ENCODE assay signal across 26 mouse cellular contexts in genomic region chr5:137914508-137914907, GRCm38 (mm10). TPM values are rescaled to one million over a fixed set of nuclear protein-coding genes. Genes with fewer than 3 reads are reported as not detected.
A peak's percentile ranks its signal among the peaks of the same experiment; 100 is the strongest.
DNase-seq lines count a peak whose midpoint lies in the region; ATAC-seq and TF ChIP-seq lines count a peak whose summit lies in the region.
"Had no signal": no experiment of that assay in that cellular context is flagged by ENCODE, and none has a peak within 500 bp of the region (broad histone marks: within the 10 kb centered on the region; RNA-seq: fewer than 3 reads in every experiment).

No protein-coding gene starts in this region.

- TF ChIP-seq EP300 in MEL (IDR thresholded peaks at IDR 0.05; ENCODE audit: low read depth in 1 of 2, low read length in 2 of 2): no peak

- no peak overlapping the region for H3K4me2 ChIP-seq in intestine, postnatal 0 days (replicated peaks; ENCODE audit: low read depth)
- H3K4me2 ChIP-seq in intestine, embryonic 16.5 days (ENCODE audit: low read depth, low read length): no peak overlapping the region
- H3K4me2 ChIP-seq in midbrain, postnatal 0 days (ENCODE audit: low read depth, low read length, poor library complexity, severe bottlenecking): no peak overlapping the region
- no peak overlapping the region for H3K4me2 ChIP-seq in midbrain, embryonic 13.5 days (replicated peaks)
- H3K4me2 ChIP-seq: embryonic facial prominence, embryonic 15.5 days; heart, embryonic 15.5 days; neural tube, embryonic 13.5 days; stomach, embryonic 15.5 days had no signal

- no peaks in the 10 kb centered on the region for H3K9me3 ChIP-seq in intestine, postnatal 0 days (ENCODE audit: control insufficient read depth)
- no peaks in the 10 kb centered on the region for H3K9me3 ChIP-seq in intestine, embryonic 16.5 days (ENCODE audit: control insufficient read depth, low read length)
- H3K9me3 ChIP-seq in midbrain, postnatal 0 days (ENCODE audit: low read length): no peaks in the 10 kb centered on the region
- no peaks in the 10 kb centered on the region for H3K9me3 ChIP-seq in midbrain, embryonic 13.5 days
- no peaks in the 10 kb centered on the region for H3K9me3 ChIP-seq in MEL (replicated peaks; ENCODE audit: insufficient read depth, low read length)
- H3K9me3 ChIP-seq: embryonic facial prominence, embryonic 15.5 days; heart, embryonic 15.5 days; midbrain, embryonic 10.5 days; neural tube, embryonic 13.5 days; stomach, embryonic 15.5 days had no signal

- H3K9ac ChIP-seq in intestine, postnatal 0 days (ENCODE audit: low read depth, low read length): no peak overlapping the region
- no peak overlapping the region for H3K9ac ChIP-seq in intestine, embryonic 16.5 days (ENCODE audit: low read depth, low read length)
- H3K9ac ChIP-seq in midbrain, postnatal 0 days (replicated peaks; ENCODE audit: low read length, poor library complexity, severe bottlenecking): no peak overlapping the region
- H3K9ac ChIP-seq in midbrain, embryonic 13.5 days (replicated peaks): no peak overlapping the region
- no peak overlapping the region for H3K9ac ChIP-seq in MEL (ENCODE audit: control insufficient read depth, low read depth, low read length, poor library complexity, severe bottlenecking)
- H3K9ac ChIP-seq: embryonic facial prominence, embryonic 15.5 days; heart, embryonic 15.5 days; neural tube, embryonic 13.5 days; stomach, embryonic 15.5 days had no signal

- no peak overlapping the region for H3K4me3 ChIP-seq in intestine, postnatal 0 days (ENCODE audit: low read depth, low read length)
- H3K4me3 ChIP-seq in intestine, embryonic 16.5 days (ENCODE audit: low read length): no peak overlapping the region
- H3K4me3 ChIP-seq in midbrain, postnatal 0 days (ENCODE audit: low read depth, low read length): no peak overlapping the region
- H3K4me3 ChIP-seq in midbrain, embryonic 13.5 days (replicated peaks): no peak overlapping the region
- no peak overlapping the region for H3K4me3 ChIP-seq in MEL (ENCODE audit: control insufficient read depth in 1 of 2, insufficient read depth in 1 of 2, low read depth in 2 of 2, low read length in 2 of 2)
- H3K4me3 ChIP-seq: embryonic facial prominence, embryonic 15.5 days; heart, embryonic 15.5 days; midbrain, embryonic 10.5 days; neural tube, embryonic 13.5 days; stomach, embryonic 15.5 days had no signal

- peaks cover 12% of the 10 kb centered on the region; the same call in 1 of the 2 replicates for H3K36me3 ChIP-seq in intestine, postnatal 0 days (ENCODE audit: control insufficient read depth, insufficient read depth)
- no peaks in the 10 kb centered on the region for H3K36me3 ChIP-seq in intestine, embryonic 16.5 days (ENCODE audit: control insufficient read depth, insufficient read depth, low read length)
- H3K36me3 ChIP-seq in midbrain, postnatal 0 days (ENCODE audit: insufficient read depth, low read length): no peaks in the 10 kb centered on the region
- no peaks in the 10 kb centered on the region for H3K36me3 ChIP-seq in midbrain, embryonic 13.5 days
- no peaks in the 10 kb centered on the region for H3K36me3 ChIP-seq in MEL (ENCODE audit: control insufficient read depth in 1 of 2, insufficient read depth in 2 of 2, low read length in 2 of 2)
- no peaks in the 10 kb centered on the region for H3K36me3 ChIP-seq in splenic B cell, adult 2 months (ENCODE audit: control insufficient read depth, insufficient read depth, low read length, poor library complexity, severe bottlenecking)
- H3K36me3 ChIP-seq: embryonic facial prominence, embryonic 15.5 days; heart, embryonic 15.5 days; midbrain, embryonic 10.5 days; neural tube, embryonic 13.5 days; stomach, embryonic 15.5 days had no signal

- no peaks in the 10 kb centered on the region for H3K4me1 ChIP-seq in intestine, postnatal 0 days (replicated peaks; ENCODE audit: control insufficient read depth, insufficient read depth, low read length)
- H3K4me1 ChIP-seq in intestine, embryonic 16.5 days (ENCODE audit: control insufficient read depth, insufficient read depth, low read length): no peaks in the 10 kb centered on the region; the same call in 1 of the 2 replicates
- no peaks in the 10 kb centered on the region for H3K4me1 ChIP-seq in midbrain, postnatal 0 days (ENCODE audit: insufficient read depth, low read length)
- H3K4me1 ChIP-seq in midbrain, embryonic 13.5 days (replicated peaks): no peaks in the 10 kb centered on the region
- H3K4me1 ChIP-seq in MEL (ENCODE audit: control insufficient read depth in 1 of 2, insufficient read depth in 2 of 2, low read length in 2 of 2): no peaks in the 10 kb centered on the region
- H3K4me1 ChIP-seq: embryonic facial prominence, embryonic 15.5 days; heart, embryonic 15.5 days; midbrain, embryonic 10.5 days; neural tube, embryonic 13.5 days; stomach, embryonic 15.5 days had no signal

- TF ChIP-seq RAD21 in MEL (IDR thresholded peaks at IDR 0.05; ENCODE audit: low read depth, low read length): peak; percentile 66

- no peak overlapping the region for H3K27ac ChIP-seq in intestine, postnatal 0 days (ENCODE audit: low read depth, low read length)
- no peak overlapping the region for H3K27ac ChIP-seq in intestine, embryonic 16.5 days (ENCODE audit: low read length)
- no peak overlapping the region for H3K27ac ChIP-seq in midbrain, postnatal 0 days (ENCODE audit: low read depth, low read length)
- H3K27ac ChIP-seq in midbrain, embryonic 13.5 days: no peak overlapping the region
- H3K27ac ChIP-seq in MEL (ENCODE audit: control insufficient read depth, low read depth, low read length): no peak overlapping the region
- H3K27ac ChIP-seq: embryonic facial prominence, embryonic 15.5 days; heart, embryonic 15.5 days; macrophage; midbrain, embryonic 10.5 days; neural tube, embryonic 13.5 days; stomach, embryonic 15.5 days had no signal

- H3K79me2 ChIP-seq in MEL (ENCODE audit: control insufficient read depth, insufficient read depth, low read length, poor library complexity): no peaks in the 10 kb centered on the region

- TF ChIP-seq POLR2A in MEL (IDR thresholded peaks at IDR 0.05; ENCODE audit: control insufficient read depth in 1 of 2, insufficient read depth in 1 of 2, low read depth in 1 of 2, low read length in 2 of 2, poor library complexity in 1 of 2): no peak

- no peaks in the 10 kb centered on the region for H3K27me3 ChIP-seq in intestine, postnatal 0 days (replicated peaks; ENCODE audit: control insufficient read depth, insufficient read depth, low read length)
- H3K27me3 ChIP-seq in intestine, embryonic 16.5 days (replicated peaks; ENCODE audit: control insufficient read depth, insufficient read depth, low read length): no peaks in the 10 kb centered on the region
- no peaks in the 10 kb centered on the region for H3K27me3 ChIP-seq in midbrain, postnatal 0 days (ENCODE audit: insufficient read depth, low read length)
- H3K27me3 ChIP-seq in midbrain, embryonic 13.5 days: no peaks in the 10 kb centered on the region
- peaks cover 2 to 7% of the 10 kb centered on the region in 2 experiments; a peak in 3 of 4 replicates for H3K27me3 ChIP-seq in MEL (ENCODE audit: control insufficient read depth in 1 of 2, insufficient read depth in 2 of 2, low read length in 2 of 2)
- no peaks in the 10 kb centered on the region for H3K27me3 ChIP-seq in splenic B cell, adult 2 months (ENCODE audit: control insufficient read depth, insufficient read depth, low read length, poor library complexity, severe bottlenecking)
- H3K27me3 ChIP-seq: embryonic facial prominence, embryonic 15.5 days; heart, embryonic 15.5 days; neural tube, embryonic 13.5 days; stomach, embryonic 15.5 days had no signal

- DNase-seq in midbrain, postnatal 0 days (ENCODE audit: low spot score): peak; percentile 0
- DNase-seq in MEL (ENCODE audit: low read depth, low spot score): peak; percentile 49
- peak; percentile 8 for DNase-seq in splenic B cell, adult 2 months (ENCODE audit: low read depth, low spot score)
- no peak for DNase-seq in right cerebral cortex, postnatal 25 days
- no peak for DNase-seq in adrenal gland, postnatal 4 days (ENCODE audit: low spot score in 2 of 2)
- DNase-seq: adrenal gland, postnatal 14 days; gastrocnemius, postnatal 10 days; heart, adult 18-20 months; layer of hippocampus, postnatal 36 days; liver; lung, adult 2 months; right cerebral cortex, postnatal 14 days; thymus, adult 2 months had no signal

- peak; percentile 47 for TF ChIP-seq CTCF in intestine, postnatal 0 days (IDR thresholded peaks at IDR 0.05; ENCODE audit: low read depth)
- peak; percentile 47 for TF ChIP-seq CTCF in midbrain, postnatal 0 days (IDR thresholded peaks at IDR 0.05)
- TF ChIP-seq CTCF in MEL (IDR thresholded peaks at IDR 0.05 in 2 of 3, conservative IDR thresholded peaks at IDR 0.05 in 1 of 3; ENCODE audit: control insufficient read depth in 1 of 3, insufficient read depth in 1 of 3, low read depth in 2 of 3, low read length in 3 of 3, poor library complexity in 1 of 3, severe bottlenecking in 1 of 3): peak in 1 of 3 experiments; percentile 63; a peak in 2 of 6 replicates

- ATAC-seq in intestine, postnatal 0 days: no peak
- ATAC-seq in intestine, embryonic 16.5 days: no peak
- no peak for ATAC-seq in midbrain, postnatal 0 days (ENCODE audit: low FRiP score)
- ATAC-seq in midbrain, embryonic 13.5 days: no peak
- ATAC-seq: inflammation-experienced regulatory T-cells, adult 6 months had no signal

RNA-seq across cellular contexts. Expression of gene Cyp3a13, which starts 6.9 kb away (rescaled TPM):
- polyA plus RNA-seq in intestine, postnatal 0 days (2015; fragmentation: Nextera tagmentation; extraction: Ambion mirVana): 119 and 134 TPM in 2 replicates
- polyA plus RNA-seq in intestine, embryonic 16.5 days (2015; fragmentation: Nextera tagmentation; extraction: Ambion mirVana): 54.6 and 70.4 TPM in 2 replicates
- not detected in 2 replicates for total RNA-seq in midbrain, postnatal 0 days (2014; rRNA removed)
- not detected in 2 replicates for polyA plus RNA-seq in midbrain, postnatal 0 days (2015; fragmentation: Nextera tagmentation; extraction: Ambion mirVana)
- polyA plus RNA-seq in midbrain, embryonic 13.5 days (2015; fragmentation: Nextera tagmentation; extraction: Ambion mirVana): 0.06 TPM in 1 of 2 replicates, not detected in the other
- total RNA-seq in MEL (2012; rRNA removed): not detected in 2 replicates
- not detected for polyA plus RNA-seq in MEL (2012; ENCODE audit: insufficient read depth in 1 of 2, insufficient read length in 2 of 2, low read depth in 1 of 2, low replicate concordance in 2 of 2, missing spikeins in 1 of 2)
- 1 to 10 TPM in 1 of 2 experiments, under 1 TPM in 1; 0.17 to 3.0 TPM for total RNA-seq in adrenal gland, postnatal 4 days (2021)
- total RNA-seq: gastrocnemius, postnatal 10 days; hematopoietic stem cell, adult 5-6 weeks had no signal
- polyA plus RNA-seq: heart, embryonic 15.5 days; inflammation-experienced regulatory T-cells, adult 6 months; macrophage; midbrain, embryonic 10.5 days; neural tube, embryonic 13.5 days; spleen, adult 2 months had no signal

RNA-seq across cellular contexts. Expression of gene Pilrb2, which starts 42.9 kb away (rescaled TPM):
- 1.8 and 3.4 TPM in 2 replicates for polyA plus RNA-seq in intestine, postnatal 0 days (2015; fragmentation: Nextera tagmentation; extraction: Ambion mirVana)
- 1.3 and 1.8 TPM in 2 replicates for polyA plus RNA-seq in intestine, embryonic 16.5 days (2015; fragmentation: Nextera tagmentation; extraction: Ambion mirVana)
- total RNA-seq in midbrain, postnatal 0 days (2014; rRNA removed): not detected in 2 replicates
- polyA plus RNA-seq in midbrain, postnatal 0 days (2015; fragmentation: Nextera tagmentation; extraction: Ambion mirVana): 0.16 TPM in 1 of 2 replicates, not detected in the other
- not detected in 2 replicates for polyA plus RNA-seq in midbrain, embryonic 13.5 days (2015; fragmentation: Nextera tagmentation; extraction: Ambion mirVana)
- total RNA-seq in MEL (2012; rRNA removed): 32.1 and 71.7 TPM in 2 replicates
- 10 to 100 TPM in 1 of 2 experiments, not detected in 1; 25.9 TPM for polyA plus RNA-seq in MEL (2012; ENCODE audit: insufficient read depth in 1 of 2, insufficient read length in 2 of 2, low read depth in 1 of 2, low replicate concordance in 2 of 2, missing spikeins in 1 of 2)
- 1 to 10 TPM; 2.8 to 3.4 TPM for total RNA-seq in adrenal gland, postnatal 4 days (2021)
- total RNA-seq: layer of hippocampus, postnatal 36 days; left cerebral cortex, postnatal 14 days had no signal
- polyA plus RNA-seq: inflammation-experienced regulatory T-cells, adult 6 months; midbrain, embryonic 10.5 days had no signal

RNA-seq across cellular contexts. Expression of gene Gjc3, which starts 48.4 kb away (rescaled TPM):
- polyA plus RNA-seq in intestine, postnatal 0 days (2015; fragmentation: Nextera tagmentation; extraction: Ambion mirVana): 0.69 and 1.0 TPM in 2 replicates
- polyA plus RNA-seq in intestine, embryonic 16.5 days (2015; fragmentation: Nextera tagmentation; extraction: Ambion mirVana): 0.34 and 0.50 TPM in 2 replicates
- 2.6 and 3.8 TPM in 2 replicates for total RNA-seq in midbrain, postnatal 0 days (2014; rRNA removed)
- 1.3 and 1.5 TPM in 2 replicates for polyA plus RNA-seq in midbrain, postnatal 0 days (2015; fragmentation: Nextera tagmentation; extraction: Ambion mirVana)
- 0.08 and 0.23 TPM in 2 replicates for polyA plus RNA-seq in midbrain, embryonic 13.5 days (2015; fragmentation: Nextera tagmentation; extraction: Ambion mirVana)
- total RNA-seq in MEL (2012; rRNA removed): not detected in 2 replicates
- not detected for polyA plus RNA-seq in MEL (2012; ENCODE audit: insufficient read depth in 1 of 2, insufficient read length in 2 of 2, low read depth in 1 of 2, low replicate concordance in 2 of 2, missing spikeins in 1 of 2)
- 1 to 10 TPM; 2.3 to 2.4 TPM for total RNA-seq in adrenal gland, postnatal 4 days (2021)
- total RNA-seq: hematopoietic stem cell, adult 5-6 weeks had no signal
- polyA plus RNA-seq: heart, embryonic 15.5 days; inflammation-experienced regulatory T-cells, adult 6 months; macrophage had no signal

RNA-seq across cellular contexts. Expression of gene Pilrb1, which starts 56.6 kb away (rescaled TPM):
- polyA plus RNA-seq in intestine, postnatal 0 days (2015; fragmentation: Nextera tagmentation; extraction: Ambion mirVana): 3.5 and 4.3 TPM in 2 replicates
- polyA plus RNA-seq in intestine, embryonic 16.5 days (2015; fragmentation: Nextera tagmentation; extraction: Ambion mirVana): 1.3 and 1.8 TPM in 2 replicates
- not detected in 2 replicates for total RNA-seq in midbrain, postnatal 0 days (2014; rRNA removed)
- polyA plus RNA-seq in midbrain, postnatal 0 days (2015; fragmentation: Nextera tagmentation; extraction: Ambion mirVana): not detected in 2 replicates
- not detected in 2 replicates for polyA plus RNA-seq in midbrain, embryonic 13.5 days (2015; fragmentation: Nextera tagmentation; extraction: Ambion mirVana)
- 4.4 and 12.1 TPM in 2 replicates for total RNA-seq in MEL (2012; rRNA removed)
- polyA plus RNA-seq in MEL (2012; ENCODE audit: insufficient read depth in 1 of 2, insufficient read length in 2 of 2, low read depth in 1 of 2, low replicate concordance in 2 of 2, missing spikeins in 1 of 2): 1 to 10 TPM in 1 of 2 experiments, not detected in 1; 4.5 TPM
- 1 to 10 TPM; 2.9 to 3.6 TPM for total RNA-seq in adrenal gland, postnatal 4 days (2021)
- total RNA-seq: layer of hippocampus, postnatal 36 days; left cerebral cortex, postnatal 14 days had no signal
- polyA plus RNA-seq: midbrain, embryonic 10.5 days; neural tube, embryonic 13.5 days had no signal

Comparison
In these comparisons a context has a peak if more than half of its experiments do, and no peak if none do; other contexts are left out.
1. DNase-seq: peak in midbrain, postnatal 0 days (single experiment), MEL (single experiment) and splenic B cell, adult 2 months (single experiment); none in right cerebral cortex, postnatal 25 days (single experiment) and adrenal gland, postnatal 4 days (0 of 2).
2. RNA of gene Cyp3a13, which starts 6.9 kb away (polyA plus RNA-seq): 119 to 134 TPM in intestine, postnatal 0 days and 54.6 to 70.4 TPM in intestine, embryonic 16.5 days; not detected in midbrain, postnatal 0 days, 0.06 TPM in midbrain, embryonic 13.5 days and not detected in MEL; every median in the first group is over 10 times any median in the second.